Mouse (Mus musculus): ENCODE data around the gene Atxn1l.

The Atxn1l gene

GRCm38 (mm10) chr8:109731012-109731411, 6.5 kb downstream of the Atxn1l start:
- no peak for DNase-seq (ENCODE audit: low read depth, low spot score)

DNA sequence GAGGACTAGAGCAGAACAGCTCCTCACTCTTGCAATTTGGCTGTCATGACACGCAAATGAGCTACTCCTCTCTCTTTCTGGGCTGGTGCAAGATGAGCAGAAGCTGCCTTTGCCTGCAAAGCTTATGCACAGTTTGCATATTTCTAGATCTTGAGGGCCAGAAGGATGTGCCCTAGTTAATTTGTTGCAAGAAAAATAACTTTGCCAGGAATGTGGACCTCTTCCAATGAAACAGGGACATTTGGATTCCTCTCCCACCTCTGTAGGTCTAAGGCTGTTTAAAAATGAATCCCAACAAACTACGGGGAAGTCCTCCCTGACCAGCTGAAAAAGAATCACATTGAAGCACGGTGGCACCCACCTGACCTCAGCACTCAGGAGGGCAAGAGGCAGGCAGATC, 12.4 kb downstream of the Atxn1l start:
- no peak for DNase-seq (ENCODE audit: low read depth, low spot score)

DNA sequence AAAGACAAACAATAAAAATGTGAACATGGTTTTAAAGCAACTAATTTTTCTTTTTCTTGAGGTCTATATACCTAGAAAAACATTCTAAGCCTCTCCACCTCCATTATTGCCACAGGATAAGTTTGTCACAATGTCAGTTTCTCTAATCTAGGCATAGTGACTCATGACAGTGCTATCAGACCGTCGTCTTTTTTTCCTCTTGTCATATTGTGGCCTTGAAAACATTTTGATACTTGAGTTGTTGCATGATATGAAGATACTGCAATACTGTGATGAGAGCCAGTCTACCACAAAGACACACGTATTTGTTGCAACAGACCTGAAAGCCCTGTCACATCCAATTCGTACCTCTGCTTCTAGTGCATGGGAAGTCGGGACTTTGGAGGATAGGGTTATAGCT, 22.6 kb downstream of the Atxn1l start:
- DNase-seq (ENCODE audit: low read depth, low spot score), result no peak

DNA sequence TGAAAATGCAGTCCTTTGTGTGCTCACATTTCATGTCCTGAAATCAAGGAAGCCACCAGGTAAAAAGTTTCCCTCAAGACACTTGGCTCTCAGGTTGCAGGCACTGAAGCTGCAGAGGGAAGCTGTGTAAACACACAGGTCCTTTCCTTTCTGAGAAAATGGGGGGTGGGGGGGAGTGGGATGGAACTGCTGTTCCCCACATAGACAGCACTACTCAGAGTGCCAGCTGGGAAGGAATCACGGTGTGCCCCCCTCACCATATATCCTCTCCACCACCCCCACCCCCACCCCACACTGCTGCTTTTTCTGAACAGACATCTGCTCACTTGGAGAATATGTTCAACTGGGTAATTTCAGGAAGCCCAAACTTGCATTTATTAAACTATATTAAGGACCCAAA, 25.0 kb downstream of the Atxn1l start:
- DNase-seq (ENCODE audit: low read depth, low spot score), result peak; percentile 47

- DNase-seq (ENCODE audit: low read depth, low spot score), result no peak
Observed at GRCm38 (mm10) chr8:109707921-109708320, 29.6 kb downstream of the Atxn1l start.

DNA sequence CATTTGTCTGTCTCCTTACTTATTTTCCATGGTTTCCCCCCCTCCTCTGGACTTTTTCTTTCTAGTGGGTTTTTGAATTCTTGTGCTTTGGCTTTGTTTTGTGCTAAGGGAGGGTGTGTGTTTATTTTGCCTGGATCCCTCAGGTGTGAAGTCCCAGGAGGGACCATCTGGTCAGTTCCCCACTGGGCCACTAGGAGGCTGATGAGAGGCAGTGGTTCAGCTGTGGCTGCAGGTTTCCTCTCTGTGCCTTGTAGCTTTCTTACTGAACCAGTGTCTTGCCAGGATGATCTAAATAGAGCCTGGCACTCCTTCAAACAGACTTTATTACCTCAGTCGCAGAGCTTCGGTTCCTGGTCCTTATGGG, 30.7 kb downstream of the Atxn1l start:
- peak; percentile 51 for DNase-seq (ENCODE audit: low read depth, low spot score)

DNA sequence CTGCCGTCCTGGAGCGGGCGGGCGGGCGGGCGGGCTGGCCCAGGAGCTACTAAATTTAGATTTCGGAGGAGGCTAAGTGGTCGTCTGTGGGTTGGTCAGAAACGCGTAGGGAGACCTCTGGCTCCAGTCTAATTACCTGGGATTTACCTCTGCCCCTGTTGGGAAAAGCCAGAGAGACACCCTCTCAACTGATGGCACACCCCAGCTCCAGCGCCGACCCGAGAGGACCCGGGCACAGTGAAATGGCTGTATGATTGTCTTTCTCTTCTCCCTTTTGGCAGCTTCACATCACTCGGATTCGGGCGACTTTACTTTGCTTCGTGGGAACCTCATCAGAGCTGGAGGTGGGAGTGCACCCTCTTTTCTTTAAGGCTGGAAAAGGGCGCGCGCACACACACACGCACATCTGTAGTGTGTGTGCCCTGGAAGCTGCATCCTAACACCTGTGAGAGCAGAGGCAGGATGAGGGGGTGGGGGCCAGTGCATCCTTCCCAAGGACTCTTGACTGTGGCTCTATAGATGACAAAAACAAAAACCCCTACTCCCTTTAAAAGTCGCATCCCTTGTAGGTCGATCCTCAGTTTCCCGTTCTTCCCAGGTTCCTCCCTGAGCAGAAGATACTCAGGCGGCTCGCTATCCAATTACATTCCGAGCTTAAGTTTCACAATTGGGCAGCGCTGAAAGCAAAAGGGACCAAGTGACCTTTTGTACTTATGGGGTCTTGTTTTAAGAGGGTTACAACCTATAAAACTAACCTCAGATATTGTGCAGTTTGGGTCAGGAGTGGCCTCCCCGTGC, 31.3 kb downstream of the Atxn1l start:
- no peak for DNase-seq (ENCODE audit: low read depth, low spot score)

DNA sequence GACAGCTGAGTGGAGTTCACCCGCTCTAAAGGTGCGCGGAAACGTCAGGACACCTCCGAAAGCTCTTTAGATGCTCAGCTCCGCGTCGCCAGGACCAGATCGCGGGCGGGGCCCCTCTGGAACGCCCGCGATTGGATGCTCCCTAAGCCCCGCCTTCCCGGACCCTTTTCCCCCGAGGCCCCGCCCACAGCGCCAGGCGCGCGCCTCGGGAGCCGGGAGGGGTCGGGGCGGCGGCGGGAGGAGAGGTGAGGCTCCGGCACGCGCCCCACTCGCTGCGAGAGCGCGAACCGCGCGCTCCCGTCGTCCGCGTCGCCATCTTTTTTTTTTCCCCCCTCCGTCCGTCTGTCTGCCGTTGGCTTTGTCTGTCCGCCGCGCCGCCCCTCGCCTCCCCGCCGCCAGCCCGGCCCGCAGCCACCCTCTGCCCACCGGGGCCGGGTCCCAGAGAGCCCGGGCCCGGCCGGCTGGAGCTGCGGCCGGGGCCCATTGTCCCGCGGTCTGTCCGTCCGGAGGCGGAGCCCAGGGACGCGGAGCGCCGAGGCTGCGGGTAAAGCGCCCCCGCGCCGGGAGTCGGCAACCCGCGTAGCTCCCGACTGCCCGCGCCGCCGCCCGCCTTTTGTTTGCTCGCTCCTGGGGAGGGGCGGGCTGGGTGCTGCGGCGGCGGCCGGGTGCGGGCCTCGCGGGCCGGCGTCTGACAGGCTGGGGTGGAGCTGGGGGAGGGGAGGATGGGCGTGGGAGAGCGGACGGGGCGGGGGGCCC, 32.0 kb downstream of the Atxn1l start, which contains the start of gene Zfp821:
Zfp821 (plus strand) TSS at position 227 of the 756 bp plus-strand sequence.
- DNase-seq (ENCODE audit: low read depth, low spot score), result peak; percentile 77

GRCm38 (mm10) chr8:109704565-109705319, 32.8 kb downstream of the Atxn1l start:
- no peak for DNase-seq (ENCODE audit: low read depth, low spot score)

- no peak for DNase-seq (ENCODE audit: low read depth, low spot score)
Observed at GRCm38 (mm10) chr8:109698477-109698876, 39.1 kb downstream of the Atxn1l start.

DNA sequence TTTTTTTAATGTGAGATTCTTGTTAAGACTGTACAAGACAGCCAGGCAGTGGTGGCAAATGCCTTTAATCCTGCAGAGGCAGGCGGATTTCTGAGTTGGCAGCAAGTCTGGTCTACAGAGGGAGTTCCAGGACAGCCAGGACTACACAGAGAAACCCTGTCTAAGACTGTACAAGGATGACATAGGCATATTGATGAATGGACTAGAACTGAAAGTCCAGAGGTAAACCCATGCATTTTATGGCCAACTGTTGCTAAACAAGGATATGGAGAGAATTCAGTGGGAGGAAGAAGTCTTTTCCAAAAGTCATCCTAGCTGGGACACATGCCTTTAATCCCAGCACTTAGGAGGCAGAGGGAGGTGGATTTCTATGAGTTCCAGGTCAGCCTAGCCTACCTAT, 39.8 kb downstream of the Atxn1l start:
- no peak for DNase-seq (ENCODE audit: low read depth, low spot score)

DNA sequence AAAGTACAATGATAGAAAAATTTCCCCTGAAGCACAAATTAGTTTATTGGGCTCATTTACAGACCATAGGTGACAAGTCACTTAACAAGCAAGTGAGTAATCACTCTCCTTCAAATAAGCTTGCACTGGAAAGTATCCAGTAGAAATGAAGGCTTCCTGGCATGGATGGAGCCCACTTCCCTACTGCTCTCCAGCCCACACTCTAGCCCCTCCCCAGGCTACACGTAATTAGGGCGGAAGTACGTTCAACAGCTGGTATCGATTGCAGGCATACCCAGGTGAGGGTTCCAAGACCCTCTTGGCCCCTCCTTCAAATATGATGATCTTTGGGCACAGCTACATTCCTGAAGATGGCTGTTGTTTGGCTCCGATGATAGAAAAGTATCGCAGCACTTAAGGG, 43.4 kb downstream of the Atxn1l start:
- no peak for DNase-seq (ENCODE audit: low read depth, low spot score)

DNA sequence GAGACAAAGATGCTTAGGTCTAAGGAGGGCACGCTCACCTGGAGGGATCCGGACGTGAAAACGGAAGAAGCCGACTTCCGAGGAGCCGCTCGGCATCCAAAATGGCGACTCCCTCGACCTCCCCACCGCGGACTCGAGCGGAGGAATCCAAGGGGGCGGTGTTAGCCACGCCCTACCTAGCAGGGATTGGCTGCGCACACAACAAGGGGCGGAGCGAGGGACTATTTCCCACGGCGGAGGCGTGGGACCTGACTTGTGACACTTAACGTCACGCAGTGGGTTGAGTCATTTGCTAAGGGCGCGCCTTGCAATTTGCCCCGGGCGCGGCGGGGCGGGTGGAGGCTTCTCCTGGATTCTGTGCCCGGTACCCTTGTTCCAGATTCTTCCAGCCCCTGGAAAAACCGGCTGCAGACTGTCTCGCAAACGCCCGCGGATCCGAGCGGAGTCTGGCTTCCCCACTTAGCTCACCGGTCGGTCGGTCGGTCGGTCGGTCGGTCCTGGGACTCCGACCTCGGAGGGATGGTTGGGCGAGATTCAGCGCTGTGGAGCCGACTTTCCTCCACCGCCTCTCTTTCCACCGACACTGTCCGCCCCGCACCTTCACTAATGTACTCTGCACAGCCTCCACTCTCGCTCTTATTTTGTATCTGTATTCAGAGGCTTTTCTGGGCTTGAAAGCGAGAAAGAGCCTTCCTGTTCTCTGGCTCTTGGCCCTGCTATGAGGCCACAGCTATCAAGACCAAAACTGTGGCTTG, 44.2 kb downstream of the Atxn1l start, which contains the start of gene Ist1:
Ist1 (minus strand) TSS at position 115 of the 755 bp plus-strand sequence.
- peak; percentile 98 for DNase-seq (ENCODE audit: low read depth, low spot score)

GRCm38 (mm10) chr8:109692443-109693145, 44.9 kb downstream of the Atxn1l start:
- no peak for DNase-seq (ENCODE audit: low read depth, low spot score)

DNA sequence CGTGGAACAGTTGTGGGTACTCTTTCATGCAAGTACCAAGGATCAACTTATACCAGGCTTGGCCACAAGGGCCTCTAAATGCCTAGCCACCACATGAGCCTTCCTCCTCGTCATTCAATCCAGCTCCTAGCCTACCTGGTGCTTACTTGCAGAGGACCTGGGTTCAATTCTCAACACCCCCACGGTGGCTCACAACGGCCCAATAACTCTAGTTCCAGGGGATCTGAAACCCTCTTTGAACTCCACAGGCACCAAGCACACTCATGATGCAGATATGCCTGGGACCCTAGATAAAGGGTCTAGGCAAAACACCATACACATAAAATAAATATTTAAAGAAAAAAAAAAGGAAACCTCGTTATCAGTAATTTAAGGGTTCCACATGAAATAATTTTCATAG, 45.8 kb downstream of the Atxn1l start:
- DNase-seq (ENCODE audit: low read depth, low spot score), result no peak

GRCm38 (mm10) chr8:109687248-109687647, 50.3 kb downstream of the Atxn1l start:
- DNase-seq (ENCODE audit: low read depth, low spot score), result no peak

DNA sequence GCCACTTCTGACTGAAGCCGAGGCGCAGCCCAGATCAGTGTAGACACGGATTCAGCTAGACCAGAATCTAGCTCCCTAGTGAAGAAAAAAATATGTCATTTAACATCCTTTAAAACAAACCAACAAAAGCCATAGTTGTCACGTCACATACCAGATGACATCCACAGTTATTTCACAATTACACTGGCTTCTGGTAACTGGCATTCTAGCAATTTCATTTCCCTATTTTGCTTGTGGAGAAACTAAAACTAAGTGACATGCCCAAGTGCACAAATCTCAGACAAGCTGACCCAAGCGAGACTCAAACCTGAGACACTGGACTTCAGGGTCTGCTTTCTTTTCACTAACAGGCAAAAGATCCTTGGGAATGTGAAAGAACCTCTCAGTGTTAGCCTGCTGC, 55.4 kb downstream of the Atxn1l start:
- no peak for DNase-seq (ENCODE audit: low read depth, low spot score)

DNA sequence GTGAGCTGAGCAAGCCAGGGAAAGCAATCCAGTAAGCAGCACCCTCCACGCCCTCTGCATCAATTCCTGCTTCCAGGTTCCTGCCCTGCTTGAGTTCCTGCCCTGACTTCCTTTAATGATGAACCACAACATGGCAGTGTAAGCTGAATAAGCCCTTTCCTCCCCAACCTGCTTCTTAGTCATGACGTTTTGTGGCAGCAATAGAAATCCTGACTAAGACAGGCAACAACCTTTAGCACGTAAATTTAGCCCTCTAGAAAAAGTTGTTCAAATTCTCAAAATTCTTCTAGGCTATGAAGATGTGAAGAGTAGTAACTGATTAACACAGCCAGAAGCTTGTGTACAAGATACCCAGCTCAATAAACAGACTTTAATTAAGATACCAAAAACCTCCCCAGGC, 56.0 kb downstream of the Atxn1l start:
- no peak for DNase-seq (ENCODE audit: low read depth, low spot score)

Data from telencephalon, adult 2 months (tissue).